Mouse (Mus musculus): ENCODE data around the gene Arhgap45. TPM values are rescaled to one million over a fixed set of nuclear protein-coding genes. Genes with fewer than 3 reads are reported as not detected.
A peak's percentile ranks its signal among the peaks of the same experiment; 100 is the strongest.

The Arhgap45 gene
- total RNA-seq, 2 experiments from 2014 or later = 1.1 to 2.7 TPM

GRCm38 (mm10) chr10:79986232-79986878 is 30.1 kb upstream of the Arhgap45 start:
- peak; percentile 50 for DNase-seq
- intact Hi-C loops (cut with DNase I) = loop anchor here (5.0 kb wide), 1 partner anchor 126 kb away; no protein-coding TSS in a partner anchor

GRCm38 (mm10) chr10:79986963-79987362 is 29.5 kb upstream of the Arhgap45 start:
- intact Hi-C loops (cut with DNase I) = loop anchor here (5.0 kb wide), 1 partner anchor 125 kb away; no protein-coding TSS in a partner anchor
- peak; percentile 76 to 85 for DNase-seq

GRCm38 (mm10) chr10:79987771-79988505 is 28.5 kb upstream of the Arhgap45 start:
- DNase-seq = no peak
- intact Hi-C loops (cut with DNase I) = loop anchor here (5.0 kb wide), 1 partner anchor 124 kb away; no protein-coding TSS in a partner anchor

DNA sequence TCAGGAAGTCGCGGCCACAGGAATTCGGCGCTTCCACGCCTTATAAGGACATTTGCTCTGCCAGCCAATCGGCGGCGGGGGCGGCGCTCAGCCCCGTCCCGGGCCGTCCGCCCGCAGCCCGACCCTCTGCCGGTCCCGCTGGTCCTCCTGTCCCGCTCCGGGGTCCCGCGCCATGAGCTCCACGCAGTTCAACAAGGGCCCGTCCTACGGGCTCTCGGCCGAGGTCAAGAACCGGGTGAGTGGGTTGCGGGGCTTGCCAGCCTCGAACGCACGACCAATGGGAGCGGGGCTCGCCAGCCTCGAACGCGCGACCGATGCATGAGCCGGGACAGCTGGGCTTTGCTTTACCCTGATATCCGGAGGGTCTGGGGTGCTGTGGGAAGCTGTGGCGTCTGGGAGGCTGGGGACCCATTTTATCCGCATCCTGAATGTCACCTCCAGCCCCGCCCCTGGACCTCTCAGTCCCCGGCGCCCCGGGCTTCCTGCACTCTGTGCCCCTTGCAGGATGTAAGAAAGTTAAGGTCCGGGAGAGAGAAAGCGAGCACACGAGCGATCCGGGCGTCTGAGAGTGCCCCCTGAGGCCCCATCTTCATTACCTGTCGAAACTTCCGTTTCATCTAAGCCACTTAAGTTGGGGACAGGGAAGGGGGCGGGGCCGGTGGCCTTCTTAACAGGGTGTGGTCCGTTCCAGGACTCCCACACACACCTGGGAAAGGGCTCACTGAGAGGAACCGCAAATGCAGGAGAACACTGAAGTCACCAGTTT is 27.8 kb upstream of the Arhgap45 start, which contains the start of gene Cnn2:
Gene Cnn2, plus strand, starts transcription at position 79 of the 766 bp plus-strand sequence.
- intact Hi-C loops (cut with DNase I) = loop anchor here (5.0 kb wide), 1 partner anchor 124 kb away; no protein-coding TSS in a partner anchor
- DNase-seq = peak; percentile 36 to 44

DNA sequence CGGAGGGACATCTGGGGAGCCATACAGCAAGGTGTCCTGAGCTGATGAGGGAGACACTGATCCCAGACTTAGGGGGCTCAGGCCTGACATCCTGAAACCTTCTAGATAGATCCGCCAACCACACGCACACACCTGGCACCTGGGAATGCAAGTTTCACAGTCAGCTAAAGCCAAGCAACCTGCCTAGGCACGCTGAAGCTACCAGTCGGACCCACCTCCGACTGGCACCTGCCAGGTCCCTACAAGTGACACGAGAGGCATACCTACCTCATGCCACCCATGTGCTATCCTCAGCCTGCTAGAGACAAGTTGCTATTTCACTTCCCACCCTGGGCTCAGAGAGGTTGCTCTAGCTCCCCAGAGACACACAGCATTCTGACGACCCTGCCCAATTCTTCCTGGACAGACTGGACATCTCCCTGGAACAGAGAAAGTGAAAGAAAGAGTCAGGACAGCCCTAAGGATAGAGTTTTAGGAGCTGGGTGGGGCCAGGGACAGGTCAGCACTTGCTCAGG is 27.1 kb upstream of the Arhgap45 start:
- intact Hi-C loops (cut with DNase I) = loop anchor here (5.0 kb wide), 1 partner anchor 123 kb away; no protein-coding TSS in a partner anchor
- DNase-seq = no peak

DNA sequence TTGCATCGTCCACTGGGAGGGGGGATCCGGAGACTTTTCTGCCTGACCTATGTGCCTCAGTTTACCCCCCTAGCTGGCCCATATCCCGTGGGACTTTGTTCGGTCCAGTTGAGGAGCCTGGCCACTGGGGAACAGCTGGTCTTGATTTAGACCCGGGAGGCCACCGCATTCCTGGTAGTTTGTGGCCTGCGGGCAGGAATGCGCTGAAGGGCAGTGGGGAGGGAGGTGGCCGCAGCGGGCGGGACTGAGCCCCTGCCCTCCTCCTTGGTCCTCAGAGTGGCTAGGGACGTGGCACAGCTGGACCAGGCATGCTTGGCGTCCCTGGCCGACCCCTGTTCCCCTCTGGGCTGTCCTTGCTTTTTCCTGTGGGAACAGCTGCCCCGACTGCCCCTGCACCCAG is 26.6 kb upstream of the Arhgap45 start:
- intact Hi-C loops (cut with DNase I) = loop anchor here (5.0 kb wide), 1 partner anchor 122 kb away; no protein-coding TSS in a partner anchor
- no peak for DNase-seq

- no peak for DNase-seq
- intact Hi-C loops (cut with DNase I) = no loop called here
Measured at GRCm38 (mm10) chr10:79991099-79991498, 25.4 kb upstream of the Arhgap45 start.

GRCm38 (mm10) chr10:79991548-79991947 is 24.9 kb upstream of the Arhgap45 start:
- no peak for DNase-seq
- intact Hi-C loops (cut with DNase I) = no loop called here

GRCm38 (mm10) chr10:79994397-79995115 is 21.9 kb upstream of the Arhgap45 start:
- intact Hi-C loops (cut with DNase I) = no loop called here
- DNase-seq = no peak

GRCm38 (mm10) chr10:79995636-79996035 is 20.8 kb upstream of the Arhgap45 start:
- no peak for DNase-seq
- intact Hi-C loops (cut with DNase I) = no loop called here

DNA sequence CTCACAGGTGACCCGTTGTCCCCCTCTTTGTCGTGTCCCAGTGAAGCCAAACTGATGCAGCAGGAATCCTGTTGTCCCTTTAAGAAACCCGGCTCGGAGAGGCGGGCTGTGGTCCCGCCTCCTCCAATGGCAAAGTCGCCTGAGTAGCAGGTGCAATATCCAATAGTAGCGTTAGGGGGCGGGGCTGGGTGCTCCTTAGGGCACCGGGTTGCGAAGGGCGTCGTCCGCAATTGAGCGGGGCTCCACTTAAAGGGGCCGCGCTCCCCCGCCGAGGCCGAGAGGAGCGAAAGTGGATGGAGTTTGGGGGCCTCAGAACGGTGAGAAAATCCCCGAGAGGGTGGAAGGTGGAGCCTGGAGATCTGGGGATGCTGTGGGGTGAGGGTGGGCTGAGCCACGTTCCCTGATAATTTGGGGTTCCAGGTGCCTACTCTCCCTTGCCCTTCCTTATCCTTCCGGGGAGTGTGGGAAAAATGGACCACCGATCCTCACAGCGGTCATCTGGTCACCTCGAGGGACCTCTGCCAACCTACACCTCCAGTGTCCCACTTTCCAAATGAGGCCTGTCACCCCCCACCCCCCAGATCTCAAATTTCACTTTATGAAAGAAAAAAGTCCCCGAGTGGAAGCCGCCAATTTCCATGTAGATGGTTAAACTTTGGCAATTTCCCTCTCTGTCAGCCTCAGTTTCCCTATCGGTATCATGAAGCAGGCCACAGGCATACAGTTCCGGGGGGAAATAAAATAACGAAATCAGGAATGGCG is 20.0 kb upstream of the Arhgap45 start, which contains the start of gene Abca7:
Gene Abca7, plus strand, starts transcription at position 223 of the 762 bp plus-strand sequence.
- intact Hi-C loops (cut with DNase I) = no loop called here
- DNase-seq = peak; percentile 96 to 98

- intact Hi-C loops (cut with DNase I) = no loop called here
- peak in 1 of 2 experiments; percentile 46 for DNase-seq
Measured at GRCm38 (mm10) chr10:79997034-79997760, 19.3 kb upstream of the Arhgap45 start.

GRCm38 (mm10) chr10:79997819-79998218 is 18.6 kb upstream of the Arhgap45 start:
- intact Hi-C loops (cut with DNase I) = no loop called here
- no peak for DNase-seq

DNA sequence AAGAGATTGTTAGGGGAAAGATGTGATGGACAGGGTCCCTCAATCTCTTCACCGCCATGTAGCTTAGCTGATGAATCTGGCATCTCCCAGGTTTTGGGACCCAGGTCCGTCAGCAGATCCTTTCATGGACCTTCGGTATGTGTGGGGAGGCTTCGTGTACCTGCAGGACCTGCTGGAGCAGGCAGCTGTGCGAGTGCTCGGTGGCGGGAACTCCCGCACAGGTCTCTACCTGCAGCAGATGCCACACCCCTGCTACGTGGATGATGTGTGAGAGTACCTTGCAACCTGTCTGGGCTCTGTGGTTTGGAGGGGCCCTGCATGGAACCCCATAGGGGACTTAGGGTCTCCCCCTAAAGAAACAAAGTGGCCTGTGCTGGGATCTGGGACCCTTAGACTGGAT is 14.5 kb upstream of the Arhgap45 start:
- intact Hi-C loops (cut with DNase I) = no loop called here
- DNase-seq = no peak

DNA sequence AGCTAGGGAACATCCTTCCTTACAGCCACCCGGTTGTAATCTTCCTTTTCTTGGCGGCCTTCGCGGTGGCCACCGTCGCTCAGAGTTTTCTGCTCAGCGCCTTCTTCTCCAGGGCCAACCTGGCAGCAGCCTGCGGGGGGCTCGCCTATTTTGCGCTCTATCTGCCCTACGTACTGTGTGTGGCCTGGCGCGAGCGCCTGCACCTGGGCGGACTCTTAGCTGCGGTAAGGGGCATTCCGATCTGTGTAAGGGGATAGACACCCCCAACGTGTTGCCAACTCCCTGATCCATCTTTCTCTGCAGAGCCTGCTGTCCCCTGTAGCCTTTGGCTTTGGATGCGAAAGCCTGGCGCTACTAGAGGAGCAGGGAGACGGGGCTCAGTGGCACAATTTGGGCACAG is 13.6 kb upstream of the Arhgap45 start:
- intact Hi-C loops (cut with DNase I) = no loop called here
- DNase-seq = no peak

DNA sequence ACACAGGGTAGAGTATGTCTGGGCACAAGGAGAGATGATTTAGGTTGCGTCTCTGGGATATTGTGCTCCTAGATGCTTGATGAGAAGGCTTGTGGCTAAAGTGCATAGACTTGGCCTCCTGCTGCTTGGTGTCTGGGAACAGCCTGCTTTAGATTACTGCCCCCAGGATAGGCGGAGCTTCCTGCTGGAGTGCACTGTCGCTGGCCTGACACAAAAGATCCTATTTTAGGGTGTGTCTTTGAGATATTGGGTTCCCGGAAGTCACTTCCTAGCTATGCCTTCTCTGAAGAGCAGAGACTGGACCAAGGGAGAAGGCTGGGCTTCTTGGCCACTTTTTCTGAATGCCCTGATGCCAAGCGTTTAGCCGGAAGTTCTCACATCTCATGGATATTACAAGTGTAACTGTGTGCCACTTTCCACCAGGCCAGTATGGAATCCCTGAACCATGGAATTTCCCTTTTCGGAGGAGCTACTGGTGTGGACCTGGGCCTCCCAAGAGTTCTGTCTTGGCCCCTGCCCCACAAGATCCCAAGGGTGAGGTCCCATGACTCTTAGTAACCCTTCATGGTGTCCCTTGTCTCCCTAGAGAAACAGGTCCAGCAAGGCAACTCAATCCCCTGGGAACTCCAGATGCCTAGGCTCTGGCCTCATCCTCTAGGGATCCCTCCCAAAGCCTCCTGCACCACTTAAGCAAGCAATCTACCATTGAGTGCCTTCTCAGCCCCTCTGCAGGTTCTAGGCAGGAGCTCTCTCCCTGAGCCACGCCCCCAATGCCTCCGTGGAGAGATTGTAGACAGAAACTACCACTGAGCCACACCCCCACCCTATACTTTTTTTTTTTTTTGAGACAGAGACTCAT is 12.8 kb upstream of the Arhgap45 start:
- intact Hi-C loops (cut with DNase I) = no loop called here
- DNase-seq = no peak

GRCm38 (mm10) chr10:80004233-80004705 is 12.2 kb upstream of the Arhgap45 start:
- no peak for DNase-seq
- intact Hi-C loops (cut with DNase I) = no loop called here
